Comparison of ENCODE assay signal across 8 mouse cellular contexts in genomic region chr10:87596361-87597074, GRCm38 (mm10).
DNase-seq lines count a peak whose midpoint lies in the region; ATAC-seq and TF ChIP-seq lines count a peak whose summit lies in the region.

No protein-coding gene starts in this region.

- H3K9me3 ChIP-seq in intestine, embryonic 14.5 days (ENCODE audit: control insufficient read depth, low read length), result no peaks in the 10 kb centered on the region
- H3K9me3 ChIP-seq in intestine, embryonic 16.5 days (ENCODE audit: control insufficient read depth, low read length), result no peaks in the 10 kb centered on the region
- H3K9me3 ChIP-seq in hindbrain, embryonic 14.5 days (ENCODE audit: control insufficient read depth, low read length), result no peaks in the 10 kb centered on the region

- POLR2A ChIA-PET in Patski (lab: Charles Lee), result no interaction called here

- no peak overlapping the region for H3K9ac ChIP-seq in intestine, embryonic 14.5 days (ENCODE audit: low read length)
- no peak overlapping the region for H3K9ac ChIP-seq in intestine, embryonic 16.5 days (ENCODE audit: low read depth, low read length)
- no peak overlapping the region for H3K9ac ChIP-seq in hindbrain, embryonic 14.5 days

- intact Hi-C loops in left cerebral cortex, postnatal 25 days (cut with DNase I), result loop anchor here (5.0 kb wide), 3 partner anchors 261 to 731 kb away; partner anchors contain the start of gene Igf1

- no peak overlapping the region for H3K27ac ChIP-seq in intestine, embryonic 14.5 days (ENCODE audit: low read depth)
- H3K27ac ChIP-seq in intestine, embryonic 16.5 days (ENCODE audit: low read length), result no peak overlapping the region
- H3K27ac ChIP-seq in hindbrain, embryonic 14.5 days, result no peak overlapping the region

- H3K36me3 ChIP-seq in intestine, embryonic 14.5 days (ENCODE audit: control insufficient read depth, insufficient read depth, low read length), result no peaks in the 10 kb centered on the region
- no peaks in the 10 kb centered on the region for H3K36me3 ChIP-seq in intestine, embryonic 16.5 days (ENCODE audit: control insufficient read depth, insufficient read depth, low read length)
- H3K36me3 ChIP-seq in hindbrain, embryonic 14.5 days (replicated peaks; ENCODE audit: control insufficient read depth, insufficient read depth), result no peaks in the 10 kb centered on the region
- H3K36me3 ChIP-seq in myocyte (ENCODE audit: control insufficient read depth, insufficient read depth), result no peaks in the 10 kb centered on the region

- no peaks in the 10 kb centered on the region for H3K27me3 ChIP-seq in intestine, embryonic 14.5 days (replicated peaks; ENCODE audit: control insufficient read depth, insufficient read depth, low read length)
- no peaks in the 10 kb centered on the region for H3K27me3 ChIP-seq in intestine, embryonic 16.5 days (replicated peaks; ENCODE audit: control insufficient read depth, insufficient read depth, low read length)
- peaks cover 31% of the 10 kb centered on the region for H3K27me3 ChIP-seq in Patski
- no peaks in the 10 kb centered on the region for H3K27me3 ChIP-seq in hindbrain, embryonic 14.5 days (ENCODE audit: control insufficient read depth, insufficient read depth, low read length)
- H3K27me3 ChIP-seq in myocyte (ENCODE audit: control insufficient read depth, insufficient read depth, insufficient read length), result no peaks in the 10 kb centered on the region

- in situ Hi-C loops in Patski (cut with MboI; ENCODE audit: low pct_unique_long_range_greater_than_20kb), result no loop called here

- 31% methylated on average over 5 of the region's 5 CpGs for WGBS in intestine, embryonic 14.5 days
- 37% methylated on average over 5 of the region's 5 CpGs for WGBS in intestine, embryonic 16.5 days
- 45% methylated on average over 5 of the region's 5 CpGs for WGBS in hindbrain, embryonic 14.5 days

- peak; percentile 71 for DNase-seq in intestine, embryonic 14.5 days (ENCODE audit: low spot score)
- no peak for DNase-seq in Patski (ENCODE audit: low read depth, low spot score)
- peak; percentile 69 for DNase-seq in embryo, embryonic 11 days
- DNase-seq in hindbrain, embryonic 14.5 days (ENCODE audit: low spot score), result peak; percentile 79
- peak; percentile 44 to 61 for DNase-seq in left cerebral cortex, postnatal 25 days (ENCODE audit: low spot score in 2 of 2)
- DNase-seq in yolk sac, embryonic 10.5 days (ENCODE audit: low spot score), result peak; percentile 3

- H3ac ChIP-seq in myocyte (ENCODE audit: control insufficient read depth, insufficient read length), result no peak overlapping the region

- no peak overlapping the region for H3K4me3 ChIP-seq in intestine, embryonic 14.5 days (ENCODE audit: low read depth, low read length)
- no peak overlapping the region; the same call in 1 of the 2 replicates for H3K4me3 ChIP-seq in intestine, embryonic 16.5 days (ENCODE audit: low read length)
- no peak overlapping the region for H3K4me3 ChIP-seq in hindbrain, embryonic 14.5 days (replicated peaks; ENCODE audit: low read length)
- H3K4me3 ChIP-seq in myocyte, result no peak overlapping the region

- peak; percentile 82 for TF ChIP-seq CTCF in Patski (IDR thresholded peaks at IDR 0.05)

- H3K4me1 ChIP-seq in intestine, embryonic 14.5 days (replicated peaks; ENCODE audit: control insufficient read depth, insufficient read depth, low read length), result no peaks in the 10 kb centered on the region
- no peaks in the 10 kb centered on the region for H3K4me1 ChIP-seq in intestine, embryonic 16.5 days (ENCODE audit: control insufficient read depth, insufficient read depth, low read length)
- H3K4me1 ChIP-seq in hindbrain, embryonic 14.5 days (replicated peaks; ENCODE audit: control insufficient read depth, insufficient read depth, low read length), result no peaks in the 10 kb centered on the region

- CTCF ChIA-PET in Patski (lab: Charles Lee), result interaction anchor here (0.7 to 1.8 kb wide), 7 partner anchors 18 to 734 kb away, joined by 3 to 8 read pairs (median 4); no protein-coding TSS in a partner anchor

- TF ChIP-seq POLR2A in myocyte (IDR thresholded peaks at IDR 0.05; ENCODE audit: insufficient read length, low read depth), result no peak

- ATAC-seq in intestine, embryonic 14.5 days (replicated peaks; ENCODE audit: low FRiP score, low TSS enrichment, low read depth), result no peak
- no peak for ATAC-seq in intestine, embryonic 16.5 days
- no peak for ATAC-seq in Patski
- ATAC-seq in hindbrain, embryonic 14.5 days (ENCODE audit: low FRiP score), result peak; percentile 24; the same call in 1 of the 2 replicates

- no peaks in the 10 kb centered on the region for H3K79me2 ChIP-seq in myocyte (ENCODE audit: control insufficient read depth, insufficient read depth)

- H3K4me2 ChIP-seq in intestine, embryonic 14.5 days (ENCODE audit: low read length), result no peak overlapping the region
- no peak overlapping the region for H3K4me2 ChIP-seq in intestine, embryonic 16.5 days (ENCODE audit: low read depth, low read length)
- 0 out of 2 replicates have a peak overlapping the region, but pooled peaks have one; percentile 23 for H3K4me2 ChIP-seq in hindbrain, embryonic 14.5 days (replicated peaks)
- H3K4me2 ChIP-seq in myocyte (ENCODE audit: low read depth), result peak overlapping the region; percentile 45

TF ChIP-seq in myocyte, 11 proteins besides CTCF, POLR2A, EP300 and RAD21:
- no peak for TF ChIP-seq SRF (IDR thresholded peaks at IDR 0.05; ENCODE audit: control insufficient read depth, insufficient read length, low read depth)
- TF ChIP-seq MYOG (IDR thresholded peaks at IDR 0.05; ENCODE audit: control insufficient read depth in 1 of 3, insufficient read depth in 1 of 3, insufficient read length in 2 of 3, low read depth in 2 of 3), result no peak
TF ChIP-seq in myocyte: peak in this region for 0.

Comparison
In these comparisons a context has a peak if more than half of its experiments do, and no peak if none do; other contexts are left out.
1. H3K4me2 ChIP-seq: peak in hindbrain, embryonic 14.5 days (single experiment) and myocyte (single experiment); none in intestine, embryonic 14.5 days (single experiment) and intestine, embryonic 16.5 days (single experiment).